Mouse (Mus musculus) kidney, adult 9 months (tissue): ENCODE results near the gene Nenf.

Source experiments
- DNase-seq: peaks from one replicate; pipeline ENCODE4 v3.0.0; 2022

Nenf gene

DNA sequence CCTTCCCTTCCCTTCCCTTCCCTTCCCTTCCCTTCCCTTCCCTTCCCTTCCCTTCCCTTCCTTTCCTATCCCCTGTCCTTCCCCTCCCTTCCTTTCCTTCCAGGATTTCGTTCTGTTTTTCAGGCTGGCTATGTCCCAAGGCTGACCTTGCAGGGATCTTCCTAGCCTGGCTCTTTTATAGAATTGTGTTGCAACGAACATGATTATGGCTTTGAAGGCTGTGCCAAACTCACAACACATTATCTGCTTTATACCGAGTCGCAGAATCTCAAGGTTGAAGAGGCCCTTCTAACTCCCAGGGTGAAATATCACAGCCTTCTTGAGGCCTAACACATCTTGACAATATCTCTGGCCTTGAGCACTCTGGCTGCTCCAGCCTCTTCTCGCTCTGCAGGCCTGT is 692 bp upstream of the Nenf start:
- no peak for DNase-seq

DNA sequence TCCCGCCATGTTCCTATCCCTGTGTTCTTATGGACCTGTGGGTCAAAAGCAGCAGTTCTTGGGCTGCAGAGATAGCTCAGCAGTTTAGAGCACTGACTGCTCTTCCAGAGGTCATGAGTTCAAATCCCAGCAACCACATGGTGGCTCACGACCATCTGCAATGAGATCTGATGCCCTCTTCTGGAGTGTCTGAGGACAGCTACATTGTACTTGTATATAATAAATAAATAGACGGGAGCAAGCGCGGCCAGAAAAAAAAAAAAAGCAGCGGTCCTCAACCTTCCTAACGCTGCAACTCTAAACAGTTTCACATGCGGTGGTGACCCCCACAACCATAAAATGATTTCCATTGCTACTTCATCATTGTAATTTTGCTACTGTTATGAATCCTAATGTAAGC is 1.2 kb downstream of the Nenf start:
- DNase-seq: no peak

DNA sequence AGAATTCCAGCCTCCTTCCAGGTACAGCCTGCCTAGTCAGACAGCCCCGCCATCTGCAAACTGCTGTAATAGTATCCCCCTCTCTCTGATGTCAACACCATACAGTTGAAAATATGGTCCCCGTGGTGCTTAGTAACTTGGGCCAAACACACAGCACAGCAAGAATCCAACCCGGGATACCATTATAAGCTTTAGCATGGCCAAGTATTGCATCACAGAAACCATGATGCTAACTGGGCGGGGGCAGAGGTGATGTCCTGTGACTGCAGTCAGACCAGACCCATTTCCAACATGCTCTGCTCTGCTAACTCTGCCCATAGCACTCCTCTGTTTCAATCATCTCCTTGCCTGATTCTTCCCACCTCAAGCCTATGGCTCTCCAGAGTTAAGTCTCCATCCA is 4.1 kb downstream of the Nenf start:
- no peak for DNase-seq

DNA sequence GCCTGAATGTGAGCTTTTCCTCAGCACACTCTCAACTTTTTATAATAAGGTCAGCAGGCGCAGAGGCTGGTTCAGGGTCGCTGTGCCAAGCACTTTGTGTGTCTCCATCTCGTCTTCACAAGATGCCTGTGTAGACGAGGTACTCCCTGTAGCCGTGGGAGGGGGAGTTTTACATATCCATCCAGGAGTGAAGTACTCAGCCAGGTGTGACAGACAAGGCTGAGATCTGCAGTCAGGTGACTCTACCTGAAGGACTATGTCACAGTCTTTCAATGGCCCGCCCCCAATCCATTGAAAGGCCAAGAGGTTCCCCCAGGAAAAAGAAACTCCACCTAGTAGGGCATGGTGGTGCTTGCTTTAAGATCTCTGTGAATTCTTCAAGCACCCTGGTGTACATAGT is 4.8 kb downstream of the Nenf start:
- no peak for DNase-seq

DNA sequence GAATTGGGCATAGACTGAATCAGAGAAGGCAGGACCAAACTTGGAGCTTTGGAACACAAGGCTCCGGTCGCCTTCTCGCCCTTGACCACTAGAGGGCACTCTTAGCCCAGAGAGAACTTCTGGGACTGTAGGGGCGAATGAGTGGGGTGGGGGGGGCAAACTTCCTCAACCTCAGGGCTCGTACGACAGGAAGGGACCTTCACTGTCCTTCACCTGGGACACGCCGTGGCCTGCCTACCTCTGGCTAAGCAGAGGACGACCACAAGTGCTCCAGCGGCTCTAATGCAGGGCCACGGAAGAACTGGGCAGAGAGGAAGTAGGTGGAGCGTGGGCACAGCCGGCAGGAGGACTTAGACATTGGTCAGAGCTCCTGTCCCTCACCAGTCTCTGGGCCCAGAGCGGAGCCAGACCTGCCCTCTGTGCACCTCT is 5.5 kb downstream of the Nenf start:
- peak; percentile 89 for DNase-seq

DNA sequence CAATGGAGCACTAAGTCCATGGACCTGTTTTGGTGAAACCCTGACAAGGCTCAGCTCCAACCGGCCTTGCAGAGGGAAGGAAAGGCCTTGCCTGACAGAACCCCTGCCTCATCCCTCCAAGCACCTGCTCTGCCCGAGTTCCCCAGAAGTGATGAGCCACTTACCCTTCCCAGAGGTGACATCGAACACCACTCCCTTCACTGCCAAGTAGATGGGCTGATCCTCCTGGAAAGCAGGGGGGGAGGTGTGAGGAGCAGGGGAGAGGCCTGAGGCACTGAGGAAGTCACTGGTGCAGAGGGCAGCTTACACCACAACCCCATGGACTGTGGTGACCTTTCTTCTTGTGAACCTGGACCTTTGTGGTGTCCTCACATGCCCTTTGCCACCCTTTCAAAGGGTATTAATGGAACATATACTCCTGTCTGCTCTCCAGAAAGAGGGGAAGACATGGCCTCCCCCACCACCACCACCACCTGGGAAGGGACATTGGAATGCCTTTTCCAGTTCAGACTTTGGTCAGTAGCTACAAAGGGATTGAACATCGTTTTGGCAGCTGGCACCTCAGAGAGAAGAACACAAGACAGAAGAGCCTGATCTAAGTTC is 6.6 kb downstream of the Nenf start:
- DNase-seq: peak; percentile 54

DNA sequence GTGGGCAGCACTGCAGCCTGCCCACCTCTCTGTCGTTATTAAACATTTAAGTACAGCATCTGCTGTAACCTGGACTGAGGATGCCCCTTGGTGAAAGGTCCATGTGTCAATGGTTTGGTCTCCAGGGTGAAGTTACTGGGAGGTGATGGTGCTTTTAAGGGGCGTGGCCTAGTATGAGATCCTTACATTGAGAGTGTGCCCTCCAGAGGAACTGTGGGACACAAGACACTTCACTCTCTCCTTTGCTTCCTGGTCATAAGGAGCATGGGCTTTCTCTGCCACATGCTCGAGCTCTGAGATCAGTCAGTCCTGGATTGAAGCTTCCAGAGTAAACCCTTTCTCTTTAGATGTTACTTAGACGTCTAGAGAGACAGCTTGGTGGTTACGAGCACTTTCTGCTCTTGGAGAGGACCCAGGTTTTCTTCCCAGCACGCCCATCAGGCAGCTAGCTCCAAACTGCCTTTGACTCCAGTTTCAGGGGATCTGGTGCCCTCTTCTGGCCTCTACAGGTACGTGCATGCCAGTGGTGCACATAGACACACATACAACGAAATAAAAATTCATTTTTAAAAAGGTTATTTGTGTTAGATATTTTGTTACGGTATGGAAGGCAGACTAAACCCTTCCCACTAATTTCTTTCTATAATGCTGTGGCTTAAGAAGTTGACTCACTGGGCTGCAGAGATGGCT is 10.1 kb downstream of the Nenf start:
- DNase-seq: no peak

DNA sequence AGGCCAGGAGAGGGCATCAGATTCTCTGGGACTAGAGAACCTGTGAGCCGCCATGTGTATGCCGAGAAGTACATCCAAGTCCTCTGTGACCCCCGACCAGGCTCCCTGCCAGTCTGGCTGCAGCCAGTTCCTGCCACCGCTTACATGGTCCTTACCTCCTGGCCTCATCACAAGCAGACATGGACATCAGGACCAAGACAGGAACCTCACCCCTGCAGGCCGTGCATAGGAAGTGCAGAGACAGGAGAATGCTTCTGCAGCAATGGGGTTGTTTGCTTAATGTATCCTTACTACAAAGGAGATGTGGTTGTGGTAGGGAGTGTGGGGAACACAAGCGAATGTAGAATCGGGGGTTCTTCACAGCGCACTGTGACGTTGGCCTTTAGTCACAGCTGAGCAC is 11.7 kb downstream of the Nenf start:
- no peak for DNase-seq

DNA sequence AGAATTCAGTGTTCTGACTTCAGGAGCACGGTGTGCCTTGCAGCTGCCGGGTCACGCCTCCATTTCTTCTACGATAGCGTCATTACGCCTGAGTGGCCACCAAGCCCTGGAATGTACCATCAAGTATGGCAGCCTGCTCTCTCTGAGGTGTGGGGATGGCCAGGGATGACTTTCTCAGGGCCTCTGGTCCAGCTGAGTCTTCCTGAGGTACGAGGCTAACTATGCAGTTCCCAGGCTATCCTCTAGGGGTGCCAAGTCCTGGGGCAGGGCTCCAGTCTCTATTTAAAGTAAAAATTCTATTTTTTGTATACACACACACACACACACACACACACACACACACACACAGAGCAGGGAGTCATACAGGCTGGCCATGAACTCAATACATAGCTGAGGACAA is 12.4 kb downstream of the Nenf start:
- no peak for DNase-seq

DNA sequence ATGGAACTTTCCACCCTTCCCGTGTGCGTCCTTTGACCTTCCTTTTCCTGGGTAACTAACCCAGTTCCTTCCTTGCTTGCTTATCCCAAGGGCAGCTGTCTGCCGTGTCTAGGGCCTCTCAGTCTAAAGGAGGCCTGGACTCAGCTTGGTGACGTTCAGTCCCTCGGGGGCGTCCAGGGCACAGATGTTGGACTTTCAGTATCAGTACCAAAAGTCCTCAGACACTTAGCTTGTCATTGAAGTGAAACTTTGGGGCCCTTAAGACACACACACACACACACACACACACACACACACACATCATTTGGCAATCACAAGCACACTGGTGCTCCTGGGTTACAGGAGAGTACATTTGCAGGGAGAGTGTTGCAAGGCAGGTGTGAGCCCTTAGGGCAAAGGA is 13.8 kb downstream of the Nenf start:
- DNase-seq: no peak

DNA sequence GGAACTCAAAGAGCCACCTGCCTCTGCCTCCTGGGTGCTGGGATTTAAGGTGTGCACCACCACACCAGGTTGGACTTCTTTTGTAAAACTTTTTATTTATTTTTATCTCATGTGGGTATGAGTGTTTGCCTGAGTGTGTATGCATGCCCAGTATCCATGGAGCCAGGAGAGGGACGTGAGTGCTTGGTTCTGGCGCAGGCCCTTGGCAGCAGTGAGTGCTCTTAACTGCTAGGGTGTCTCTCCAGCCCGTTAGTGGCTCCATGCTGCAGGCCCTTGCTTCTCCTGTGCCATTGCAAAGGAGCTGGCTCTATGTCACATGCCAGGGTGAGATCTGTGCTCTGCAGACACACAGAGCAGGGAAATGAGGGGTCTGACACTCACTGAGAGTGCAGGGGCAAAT is 14.3 kb downstream of the Nenf start:
- no peak for DNase-seq

DNA sequence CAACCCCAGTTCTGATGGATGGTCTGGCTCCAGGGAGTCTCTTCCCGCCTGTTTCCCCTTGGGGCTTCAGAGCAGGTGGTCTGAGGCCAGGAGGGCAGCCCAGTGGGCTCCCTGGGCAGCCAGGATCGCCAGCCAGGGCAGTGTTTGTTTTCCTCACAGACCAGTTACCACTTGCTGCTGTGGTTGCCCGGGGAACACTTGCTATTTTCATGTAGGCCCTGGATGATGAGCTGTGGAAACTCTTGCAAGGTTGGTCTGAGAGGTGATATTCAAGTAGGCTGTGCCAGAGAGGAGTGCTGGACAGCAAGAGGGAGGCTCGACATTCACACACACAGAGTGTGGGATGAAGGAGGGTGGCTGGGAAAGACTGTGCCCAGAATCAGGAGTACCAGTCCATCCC is 16.1 kb downstream of the Nenf start:
- no peak for DNase-seq

DNA sequence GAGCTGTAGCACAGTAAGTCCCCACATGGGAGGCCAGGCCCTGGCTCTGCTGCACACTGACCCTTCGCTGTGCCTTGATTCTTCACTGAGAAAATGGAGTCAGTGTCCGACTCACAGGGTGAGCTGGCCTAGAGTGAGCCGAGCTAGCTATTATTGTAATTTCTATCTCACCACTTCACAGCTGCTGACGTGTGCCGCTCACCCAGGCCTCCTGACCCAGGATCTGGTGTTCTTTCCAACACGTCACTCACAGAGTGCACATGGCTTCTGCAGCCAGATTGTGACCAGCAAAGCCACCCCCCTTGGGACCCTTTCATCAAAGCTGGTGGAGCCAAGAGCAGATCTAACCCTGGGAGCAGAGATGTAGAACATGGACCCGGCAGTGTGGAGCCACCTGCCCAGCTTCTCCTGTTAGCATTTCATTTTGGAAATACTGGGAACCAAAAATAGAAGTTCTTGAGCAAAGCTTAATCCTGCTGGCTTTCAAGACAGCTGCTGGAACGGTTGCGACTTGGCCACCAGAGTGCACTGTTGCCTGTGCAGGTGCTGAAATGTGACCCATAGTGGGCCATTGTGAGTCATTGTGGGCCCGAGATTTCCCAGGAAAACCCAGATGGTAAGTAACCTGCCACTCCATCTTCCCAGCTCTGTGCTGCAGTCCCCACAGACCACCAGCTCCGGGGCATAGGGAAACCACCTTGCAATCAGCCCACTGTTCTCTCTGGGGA is 18.6 kb downstream of the Nenf start:
- peak; percentile 55 for DNase-seq

DNA sequence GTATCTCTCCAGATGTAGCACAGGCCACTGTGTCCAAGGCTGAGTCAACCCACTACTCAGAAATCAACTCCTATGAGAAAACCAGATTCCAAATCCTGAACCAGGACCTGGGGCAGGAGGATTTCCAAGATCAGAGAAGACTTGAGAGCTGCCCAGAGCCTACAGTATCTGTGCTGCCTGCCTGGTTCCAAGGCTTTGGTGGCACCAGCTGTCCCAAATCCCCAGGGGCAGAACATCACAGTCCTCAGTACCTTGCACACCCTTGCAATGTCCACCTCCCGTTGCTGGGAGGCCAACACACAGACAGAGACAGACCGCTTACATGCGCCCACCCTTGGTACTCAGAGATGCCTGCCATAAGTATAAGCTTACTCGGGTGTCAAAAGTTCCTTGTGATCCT is 19.7 kb downstream of the Nenf start:
- no peak for DNase-seq

DNA sequence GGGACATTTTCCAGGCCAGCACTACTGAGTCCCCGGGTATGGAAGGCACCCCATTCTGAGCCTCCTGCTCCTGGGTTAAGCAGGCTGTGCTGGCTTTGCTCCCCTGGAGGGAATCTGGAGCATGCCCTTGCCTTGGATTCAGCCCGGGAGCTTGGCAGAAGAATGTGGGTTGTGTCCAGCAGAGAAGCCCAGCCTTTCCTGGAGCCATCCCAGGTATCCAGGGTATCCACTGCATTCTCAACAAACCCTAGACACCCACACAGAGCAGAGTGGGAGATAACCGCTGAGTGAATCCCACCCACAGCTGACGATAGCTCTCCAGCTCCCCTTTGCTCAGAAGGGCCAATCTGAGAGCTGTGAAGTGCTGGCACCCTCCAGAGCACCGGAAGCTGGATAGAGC is 21.5 kb downstream of the Nenf start:
- DNase-seq: peak; percentile 61

DNA sequence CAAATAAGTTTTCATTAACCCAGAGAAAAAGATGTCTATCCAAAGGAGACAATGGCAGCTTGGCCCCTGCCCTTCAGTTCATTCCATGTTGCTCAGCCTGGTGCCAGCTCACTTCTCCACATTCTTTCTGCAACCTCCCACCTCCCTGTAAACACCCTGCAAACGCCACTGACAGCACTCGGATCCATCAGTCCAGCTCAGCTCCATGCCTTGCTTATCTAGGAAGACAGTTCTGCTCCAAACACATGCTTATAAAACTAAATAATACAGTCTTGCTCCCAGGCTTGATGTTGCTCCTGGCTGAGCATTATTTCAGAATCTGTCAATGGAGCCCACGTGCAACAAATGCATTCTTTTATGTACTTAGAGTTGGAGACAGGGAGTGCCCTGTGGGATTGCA is 22.2 kb downstream of the Nenf start:
- DNase-seq: no peak

DNA sequence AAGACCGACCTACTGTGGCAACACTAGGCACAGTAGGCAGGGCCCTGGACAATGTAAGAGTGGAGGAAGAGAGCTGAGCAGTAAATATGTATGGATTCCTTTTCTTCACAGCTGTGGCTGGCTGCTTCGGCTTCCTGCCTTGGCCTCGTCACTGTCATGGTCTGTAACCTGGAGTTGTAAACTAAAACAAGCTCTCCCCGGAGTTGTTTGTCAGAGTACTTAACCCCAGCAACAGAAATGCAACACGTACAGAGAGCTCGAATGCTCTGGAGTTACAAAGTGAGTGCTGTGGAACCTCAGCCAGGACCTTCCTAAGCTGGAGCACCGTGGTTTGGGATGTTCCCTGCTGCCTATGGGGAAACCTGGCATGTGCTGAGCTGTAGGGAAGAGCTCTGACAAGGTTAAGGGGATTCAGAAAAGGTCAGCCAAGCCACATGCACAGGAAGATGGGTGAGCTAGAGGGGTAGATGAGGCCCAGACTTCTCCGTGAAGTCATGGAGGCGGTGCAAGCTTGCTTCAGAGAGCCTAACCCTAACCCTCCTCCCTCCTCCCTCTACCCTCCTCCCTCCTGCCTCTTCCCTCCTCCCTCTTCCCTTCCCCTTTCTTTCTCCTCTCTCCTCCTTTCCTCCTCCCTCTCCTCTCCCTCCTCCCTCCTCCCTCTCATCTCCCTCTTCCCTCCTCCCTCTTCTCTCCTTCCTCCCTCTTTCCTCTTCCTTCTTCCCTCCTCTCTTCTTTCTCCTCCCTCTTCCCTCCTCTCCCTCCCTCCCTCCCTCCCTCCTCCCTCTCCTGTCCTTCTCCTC is 23.8 kb downstream of the Nenf start:
- DNase-seq: no peak

DNA sequence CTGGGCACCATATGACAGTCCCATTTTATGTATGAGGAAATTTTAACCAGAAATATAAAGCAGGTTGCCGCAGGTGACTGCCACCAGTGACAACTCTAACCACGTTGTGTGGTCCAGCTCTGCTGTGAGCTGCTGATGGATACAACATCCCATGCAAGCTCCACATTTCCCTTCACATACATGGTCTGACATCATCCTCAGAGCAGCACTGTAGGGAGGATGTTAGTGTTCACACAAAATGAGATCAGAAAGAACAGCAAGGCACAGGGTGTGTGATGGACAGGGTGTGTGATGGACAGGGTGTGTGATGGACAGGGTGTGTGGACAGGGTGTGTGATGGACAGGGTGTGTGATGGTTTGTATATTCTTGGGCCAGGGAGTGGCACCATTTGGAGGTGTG is 24.9 kb downstream of the Nenf start:
- no peak for DNase-seq

DNA sequence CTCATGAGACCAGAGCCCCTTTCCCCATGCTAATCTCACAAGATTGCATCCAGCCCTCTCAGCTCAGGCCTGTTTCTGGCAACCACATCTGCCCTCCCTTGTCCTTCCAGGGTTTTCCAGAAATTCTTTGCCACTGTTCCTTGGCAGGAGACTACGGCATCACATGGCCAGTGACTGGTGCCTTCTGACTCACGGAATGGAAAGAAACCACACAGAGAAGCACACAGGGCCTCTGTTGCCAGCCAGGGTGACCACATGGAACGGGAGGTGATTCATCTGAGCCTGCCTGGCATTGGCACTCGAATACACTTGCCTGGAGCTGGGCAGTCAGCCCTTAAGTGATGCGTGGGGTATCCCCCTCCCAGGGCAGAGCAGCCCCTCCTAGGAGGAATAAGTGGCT is 25.6 kb downstream of the Nenf start:
- DNase-seq: peak; percentile 69

DNA sequence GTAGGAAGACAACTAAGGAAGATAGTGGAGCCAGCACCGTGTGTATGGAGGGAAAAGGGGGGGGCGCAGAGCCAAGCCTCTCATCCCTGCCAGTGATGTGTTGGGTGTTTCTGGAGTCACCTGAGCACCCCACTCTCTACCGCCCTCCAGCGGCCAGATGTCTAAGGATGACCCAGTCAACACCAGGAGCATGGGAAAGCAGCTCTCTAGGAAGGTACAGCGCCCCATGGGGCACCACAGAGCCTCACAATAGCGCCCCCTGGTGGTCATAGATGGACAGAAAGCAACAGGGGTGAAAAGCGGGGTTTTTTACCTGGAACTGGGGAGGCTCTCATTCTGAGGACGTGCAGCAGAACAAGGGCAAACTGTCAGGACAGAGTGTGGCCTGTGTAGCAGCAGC is 29.2 kb downstream of the Nenf start:
- DNase-seq: peak; percentile 63

DNA sequence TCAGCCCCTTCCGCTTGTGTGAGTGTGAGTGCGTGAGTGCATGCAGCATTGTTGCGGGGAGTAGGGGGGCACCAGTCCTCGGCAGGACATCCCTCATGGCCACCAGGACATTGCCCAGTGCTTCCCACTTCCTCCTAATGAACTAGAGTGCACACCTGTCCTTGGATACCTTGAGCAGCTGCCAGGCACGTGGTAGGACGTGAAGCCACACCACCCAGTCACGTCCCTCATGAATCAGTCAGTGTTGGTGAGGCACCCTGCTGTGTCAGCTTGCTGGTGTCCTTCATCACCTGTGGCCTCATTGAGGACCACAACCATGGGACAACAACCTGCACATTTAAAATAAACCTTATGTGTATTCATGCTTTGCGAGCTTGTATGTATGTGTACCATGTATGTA is 33.5 kb downstream of the Nenf start:
- no peak for DNase-seq

DNA sequence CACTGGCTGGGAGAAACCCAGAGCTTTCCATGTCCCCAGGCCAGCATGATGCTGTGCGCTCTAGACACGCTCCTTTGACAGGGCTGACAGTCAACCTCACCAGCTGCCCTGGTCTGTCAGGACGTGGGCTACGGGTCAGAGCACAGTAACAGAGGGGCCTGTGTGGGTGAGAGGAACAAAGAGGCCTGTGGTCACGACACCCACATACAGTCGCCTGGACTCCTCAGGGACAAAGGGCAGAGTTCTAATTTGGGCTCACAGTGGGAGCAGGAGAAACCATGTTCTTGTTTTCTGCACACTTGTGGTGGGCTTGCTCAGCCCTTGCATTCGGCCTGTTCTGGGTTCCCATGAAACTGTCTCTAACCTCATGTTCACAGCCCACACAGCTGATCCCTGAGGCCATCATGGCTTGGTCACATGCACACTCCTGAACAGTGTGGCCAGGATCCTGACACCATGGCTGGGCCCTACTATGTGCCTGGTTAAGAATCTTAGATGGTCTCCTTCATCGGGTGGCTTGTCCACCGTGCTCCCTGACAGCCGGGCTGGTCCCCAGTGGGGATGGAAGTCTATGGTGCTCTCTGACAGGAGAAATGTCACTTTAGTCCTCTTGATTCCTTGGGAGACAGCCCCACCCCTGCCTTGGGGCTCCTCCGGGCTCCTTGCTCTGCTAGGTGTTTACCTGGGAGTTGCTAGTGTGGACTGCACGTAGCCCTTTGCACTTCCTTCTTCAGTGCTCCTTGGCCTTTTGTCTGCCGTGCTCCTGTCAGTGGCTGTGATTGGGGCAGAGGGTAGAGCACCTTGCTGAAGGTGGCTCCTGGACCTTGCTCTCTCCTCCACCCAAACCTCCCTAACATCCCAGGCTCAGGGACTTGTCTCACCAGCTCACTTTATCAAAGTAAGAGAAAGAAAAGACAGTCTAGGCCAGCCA is 34.6 kb downstream of the Nenf start:
- peak; percentile 36 for DNase-seq

DNA sequence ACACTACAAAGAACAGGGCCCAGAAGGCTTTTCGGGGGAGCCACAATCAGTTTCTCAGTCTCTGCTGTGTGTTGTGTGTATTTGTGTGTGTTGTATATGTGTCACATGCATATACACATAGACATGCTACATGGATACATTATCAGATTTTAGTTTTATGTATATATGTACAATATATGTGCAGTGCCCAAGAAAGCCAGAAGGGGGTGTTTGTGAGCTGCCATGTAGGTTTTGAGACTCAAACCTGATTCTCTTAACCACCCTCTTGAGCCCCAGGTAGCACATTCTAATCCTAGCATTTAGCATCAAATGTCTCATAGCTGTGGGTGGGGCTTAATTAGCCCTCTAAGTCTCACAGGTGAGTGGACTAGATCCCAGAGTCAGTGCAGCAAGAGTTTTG is 35.7 kb downstream of the Nenf start:
- DNase-seq: no peak
